24 mouse cellular contexts compared by ENCODE assay signal in genomic region chr6:125592536-125592935, GRCm38 (mm10). TPM values are rescaled to one million over a fixed set of nuclear protein-coding genes. Genes with fewer than 3 reads are reported as not detected.
DNase-seq lines count a peak whose midpoint lies in the region; ATAC-seq and TF ChIP-seq lines count a peak whose summit lies in the region.
"Had no signal": no experiment of that assay in that cellular context is flagged by ENCODE, and none has a peak within 500 bp of the region (broad histone marks: within the 10 kb centered on the region; RNA-seq: fewer than 3 reads in every experiment).

No protein-coding gene starts in this region.

- H3K36me3 ChIP-seq in kidney, adult 2 months (ENCODE audit: control insufficient read depth, insufficient read depth, low read length), result no peaks in the 10 kb centered on the region
- no peaks in the 10 kb centered on the region for H3K36me3 ChIP-seq in kidney, embryonic 15.5 days
- no peaks in the 10 kb centered on the region for H3K36me3 ChIP-seq in lung, embryonic 15.5 days
- H3K36me3 ChIP-seq: hindbrain, embryonic 12.5 days had no signal

- no peak overlapping the region for H3K27ac ChIP-seq in kidney, adult 2 months (ENCODE audit: insufficient read depth, low read depth, low read length)
- H3K27ac ChIP-seq in kidney, embryonic 15.5 days, result no peak overlapping the region
- H3K27ac ChIP-seq in lung, embryonic 15.5 days, result peak overlapping the region; percentile 91
- H3K27ac ChIP-seq: hindbrain, embryonic 12.5 days; left cerebral cortex, adult 2 months had no signal

- 61% methylated on average over 6 of the region's 6 CpGs for WGBS in kidney, adult 2 months
- WGBS in kidney, embryonic 15.5 days, result 89% methylated on average over 6 of the region's 6 CpGs
- 71% methylated on average over 6 of the region's 6 CpGs for WGBS in lung, embryonic 15.5 days

- TF ChIP-seq POLR2A in kidney, adult 2 months (IDR thresholded peaks at IDR 0.05; ENCODE audit: low read depth, low read length), result no peak

- no peak for ATAC-seq in kidney, embryonic 15.5 days (replicated peaks; ENCODE audit: low FRiP score)
- ATAC-seq in lung, embryonic 15.5 days (ENCODE audit: borderline replicate concordance, extremely low read depth, low FRiP score, low TSS enrichment), result no peak
- ATAC-seq: CD4-positive, CD25-positive, alpha-beta regulatory T cell, adult 4 months; forebrain, embryonic 16.5 days; inflammation-experienced regulatory T-cells, adult 6 months had no signal

- H3K4me3 ChIP-seq in kidney, adult 2 months (ENCODE audit: insufficient read depth, low read depth, low read length), result no peak overlapping the region
- no peak overlapping the region for H3K4me3 ChIP-seq in kidney, embryonic 15.5 days (replicated peaks)
- no peak overlapping the region for H3K4me3 ChIP-seq in lung, embryonic 15.5 days
- H3K4me3 ChIP-seq: hindbrain, embryonic 12.5 days; left cerebral cortex, adult 2 months; megakaryocyte, embryonic 14.5 days had no signal

- H3K4me2 ChIP-seq in kidney, embryonic 15.5 days, result no peak overlapping the region
- H3K4me2 ChIP-seq in lung, embryonic 15.5 days, result no peak overlapping the region
- H3K4me2 ChIP-seq: heart, embryonic 11.5 days; hindbrain, embryonic 12.5 days had no signal

- H3K9ac ChIP-seq in kidney, embryonic 15.5 days, result no peak overlapping the region
- no peak overlapping the region for H3K9ac ChIP-seq in lung, embryonic 15.5 days
- H3K9ac ChIP-seq: hindbrain, embryonic 12.5 days had no signal

- peak; percentile 76 for DNase-seq in kidney, adult 2 months
- no peak for DNase-seq in lung, postnatal 10 days
- DNase-seq in kidney, postnatal 36 days, result peak; percentile 41 to 71
- DNase-seq in yolk sac, embryonic 10.5 days (ENCODE audit: low spot score), result peak; percentile 51
- no peak for DNase-seq in thymus, postnatal 4 days
- DNase-seq in frontal cortex, adult 2 months (ENCODE audit: extremely low spot score in 1 of 2, low spot score in 1 of 2), result no peak
- DNase-seq: adrenal gland, postnatal 36 days; cerebellum, adult 11-12 months; cerebellum, postnatal 25 days; embryo, embryonic 11 days; heart, postnatal 10 days; left cerebral cortex, postnatal 4 days; midbrain, embryonic 14.5 days; spleen, adult 18-20 months; thymus, postnatal 25 days had no signal

- H3K27me3 ChIP-seq in kidney, adult 2 months (replicated peaks; ENCODE audit: control insufficient read depth, insufficient read depth, low read length), result no peaks in the 10 kb centered on the region
- peaks cover 15% of the 10 kb centered on the region; the same call in 1 of the 2 replicates for H3K27me3 ChIP-seq in kidney, embryonic 15.5 days
- H3K27me3 ChIP-seq in lung, embryonic 15.5 days, result no peaks in the 10 kb centered on the region
- H3K27me3 ChIP-seq: hindbrain, embryonic 12.5 days; megakaryocyte, embryonic 14.5 days had no signal

- no peak for TF ChIP-seq CTCF in kidney, adult 2 months (conservative IDR thresholded peaks at IDR 0.05; ENCODE audit: insufficient read depth, insufficient read length, low read depth, low read length)

- H3K4me1 ChIP-seq in kidney, adult 2 months (ENCODE audit: control insufficient read depth, insufficient read depth, low read length), result peaks cover 2% of the 10 kb centered on the region; the same call in 1 of the 2 replicates
- H3K4me1 ChIP-seq in kidney, embryonic 15.5 days, result peaks cover 26% of the 10 kb centered on the region
- H3K4me1 ChIP-seq in lung, embryonic 15.5 days, result peaks cover 12% of the 10 kb centered on the region
- H3K4me1 ChIP-seq: hindbrain, embryonic 12.5 days had no signal

- no peaks in the 10 kb centered on the region for H3K9me3 ChIP-seq in kidney, embryonic 15.5 days (replicated peaks)
- H3K9me3 ChIP-seq in lung, embryonic 15.5 days, result no peaks in the 10 kb centered on the region
- H3K9me3 ChIP-seq: hindbrain, embryonic 12.5 days; megakaryocyte, embryonic 14.5 days had no signal

RNA-seq across cellular contexts. Expression of gene Vwf, which starts 46.0 kb away (rescaled TPM):
- 14.6 and 16.8 TPM in 2 replicates for polyA plus RNA-seq in kidney, adult 2 months (2012; rRNA removed)
- 4.2 and 6.6 TPM in 2 replicates for polyA plus RNA-seq in kidney, embryonic 15.5 days (2015; fragmentation: Nextera tagmentation; extraction: Ambion mirVana)
- 19.1 and 20.8 TPM in 2 replicates for polyA plus RNA-seq in lung, embryonic 15.5 days (2015; fragmentation: Nextera tagmentation; extraction: Ambion mirVana)
- 20.2 and 21.5 TPM in 2 replicates for polyA plus RNA-seq in frontal cortex, adult 2 months (2012; rRNA removed)
- polyA plus RNA-seq: CD4-positive, CD25-positive, alpha-beta regulatory T cell, adult 4 months had no signal

Comparison
In these comparisons a context has a peak if more than half of its experiments do, and no peak if none do; other contexts are left out.
1. DNase-seq: peak in kidney, adult 2 months (single experiment), kidney, postnatal 36 days (2 of 2) and yolk sac, embryonic 10.5 days (single experiment); none in lung, postnatal 10 days (single experiment), thymus, postnatal 4 days (single experiment) and frontal cortex, adult 2 months (0 of 2).